Mouse (Mus musculus): ENCODE data around the gene 2410002F23Rik. TPM values are rescaled to one million over a fixed set of nuclear protein-coding genes. Genes with fewer than 3 reads are reported as not detected.
"Not testable (repeated sequence)": the region's sequence is repeated elsewhere in the genome, so short reads cannot be mapped to it uniquely, and the experiment has no call there.

Gene 2410002F23Rik
- total and polyA plus RNA-seq, 3 experiments, result 44.4 to 96.1 (median 67.0) TPM

- H3K27me3 ChIP-seq (replicated peaks), result peaks cover 55% of the 10 kb centered on the region
- no peak within 1 kb of the TSS for H3K4me3 ChIP-seq (replicated peaks in 1 of 3; ENCODE audit: low read depth in 2 of 3, low read length in 2 of 3, poor library complexity in 1 of 3)
- H3K27ac ChIP-seq (ENCODE audit: insufficient read depth, low read depth), result no peak within 1 kb of the TSS
- H3K9ac ChIP-seq (ENCODE audit: insufficient read depth, low read depth), result no peak within 1 kb of the TSS
- H3K9me3 ChIP-seq (replicated peaks; ENCODE audit: low read length), result no peaks in the 10 kb centered on the region
- H3K79me2 ChIP-seq (replicated peaks; ENCODE audit: control insufficient read depth, extremely low read depth, insufficient read depth, poor library complexity, severe bottlenecking), result no peaks in the 10 kb centered on the region
- no peaks in the 10 kb centered on the region for H3K36me3 ChIP-seq (replicated peaks in 1 of 2; ENCODE audit: control insufficient read depth in 1 of 2, insufficient read depth in 1 of 2, low read length in 1 of 2)
- dilution Hi-C loops (cut with MboI; ENCODE audit: extremely low pct_ligation_motif_present, extremely low pct_unique_long_range_greater_than_20kb, low sequenced_read_pairs) (no loop called here), in situ Hi-C loops (cut with MboI; ENCODE audit: low pct_ligation_motif_present, low pct_unique_long_range_greater_than_20kb, low sequenced_read_pairs) (no loop called here)
- H3K4me2 ChIP-seq (ENCODE audit: insufficient read depth, low read depth, poor library complexity, severe bottlenecking), result no peak within 1 kb of the TSS
- DNase-seq (ENCODE audit: extremely low read depth), result no peak
- H3K4me1 ChIP-seq (ENCODE audit: control insufficient read depth in 1 of 2, insufficient read depth in 2 of 2), result peaks cover 0 to 8% of the 10 kb centered on the region in 2 experiments; a peak in 2 of 4 replicates
- TF ChIP-seq POLR2AphosphoS2 (IDR thresholded peaks at IDR 0.05; ENCODE audit: low read depth, low read length) (no peak), IRF4 (IDR thresholded peaks at IDR 0.05; ENCODE audit: low read depth, low read length) (no peak), RAD21 (IDR thresholded peaks at IDR 0.05; ENCODE audit: low read depth, low read length) (no peak), UBTF (IDR thresholded peaks at IDR 0.05; ENCODE audit: low read depth, low read length) (no peak), NRF1 (IDR thresholded peaks at IDR 0.05; ENCODE audit: low read depth, low read length) (no peak), MYC (IDR thresholded peaks at IDR 0.05; ENCODE audit: low read depth, low read length) (no peak), KAT2A (IDR thresholded peaks at IDR 0.05; ENCODE audit: insufficient replicate concordance, low read length) (no peak)
Observed at GRCm38 (mm10) chr7:44215645-44216044, 30.9 kb upstream of the 2410002F23Rik start, which contains the start of gene Klk1b5. TSS of gene Klk1b5 (plus strand) at chr7:44215945.

- H3K9me3 ChIP-seq (replicated peaks; ENCODE audit: low read length); H3K9ac ChIP-seq (ENCODE audit: insufficient read depth, low read depth); dilution Hi-C loops (cut with MboI; ENCODE audit: extremely low pct_ligation_motif_present, extremely low pct_unique_long_range_greater_than_20kb, low sequenced_read_pairs); DNase-seq (ENCODE audit: extremely low read depth); H3K4me2 ChIP-seq (ENCODE audit: insufficient read depth, low read depth, poor library complexity, severe bottlenecking); H3K36me3 ChIP-seq (replicated peaks in 1 of 2; ENCODE audit: control insufficient read depth in 1 of 2, insufficient read depth in 1 of 2, low read length in 1 of 2); H3K79me2 ChIP-seq (replicated peaks; ENCODE audit: control insufficient read depth, extremely low read depth, insufficient read depth, poor library complexity, severe bottlenecking); H3K27ac ChIP-seq (ENCODE audit: insufficient read depth, low read depth); H3K4me3 ChIP-seq (replicated peaks in 1 of 3; ENCODE audit: low read depth in 2 of 3, low read length in 2 of 3, poor library complexity in 1 of 3): not testable (repeated sequence)
- in situ Hi-C loops (cut with MboI; ENCODE audit: low pct_ligation_motif_present, low pct_unique_long_range_greater_than_20kb, low sequenced_read_pairs), result loop anchor here (10.0 kb wide), 1 partner anchor 287 kb away; the partner anchor contains the start of gene Klk15
- Histone ChIP-seq H3K4me1 (ENCODE audit: control insufficient read depth in 1 of 2, insufficient read depth in 2 of 2) (peaks cover 0 to 28% of the 10 kb centered on the region in 2 experiments; a peak in 2 of 4 replicates), H3K27me3 (replicated peaks) (peaks cover 49% of the 10 kb centered on the region)
Observed at GRCm38 (mm10) chr7:44221601-44222000, 24.9 kb upstream of the 2410002F23Rik start.

GRCm38 (mm10) chr7:44222335-44222734 lies 24.2 kb upstream of the 2410002F23Rik start:
- DNase-seq (ENCODE audit: extremely low read depth); H3K9me3 ChIP-seq (replicated peaks; ENCODE audit: low read length); H3K4me2 ChIP-seq (ENCODE audit: insufficient read depth, low read depth, poor library complexity, severe bottlenecking); H3K79me2 ChIP-seq (replicated peaks; ENCODE audit: control insufficient read depth, extremely low read depth, insufficient read depth, poor library complexity, severe bottlenecking); H3K4me3 ChIP-seq (replicated peaks in 1 of 3; ENCODE audit: low read depth in 2 of 3, low read length in 2 of 3, poor library complexity in 1 of 3); H3K9ac ChIP-seq (ENCODE audit: insufficient read depth, low read depth); H3K36me3 ChIP-seq (replicated peaks in 1 of 2; ENCODE audit: control insufficient read depth in 1 of 2, insufficient read depth in 1 of 2, low read length in 1 of 2); H3K27ac ChIP-seq (ENCODE audit: insufficient read depth, low read depth); dilution Hi-C loops (cut with MboI; ENCODE audit: extremely low pct_ligation_motif_present, extremely low pct_unique_long_range_greater_than_20kb, low sequenced_read_pairs): not testable (repeated sequence)
- Histone ChIP-seq H3K27me3 (replicated peaks) (peaks cover 49% of the 10 kb centered on the region), H3K4me1 (ENCODE audit: control insufficient read depth in 1 of 2, insufficient read depth in 2 of 2) (peaks cover 0 to 22% of the 10 kb centered on the region in 2 experiments; a peak in 2 of 4 replicates)
- in situ Hi-C loops (cut with MboI; ENCODE audit: low pct_ligation_motif_present, low pct_unique_long_range_greater_than_20kb, low sequenced_read_pairs), result loop anchor here (10.0 kb wide), 1 partner anchor 288 kb away; the partner anchor contains the start of gene Klk15

Data from CH12.LX (cell line).